Mouse (Mus musculus) CH12.LX (cell line): ENCODE measurements around the gene Il17f. TPM values are rescaled to one million over a fixed set of nuclear protein-coding genes. Genes with fewer than 3 reads are reported as not detected.

Experiments used
- DNase-seq: peaks from one replicate; pipeline ENCODE4 v3.0.0-alpha.2; 2013; ENCODE audit errors: extremely low read depth
- H3K27ac ChIP-seq: 2 replicates; pipeline ENCODE4 v1.5.1; 2012; ENCODE audit warnings: low read depth, mild to moderate bottlenecking, control low read depth, moderate library complexity; ENCODE audit not compliant: insufficient read depth
- H3K27me3 ChIP-seq: replicated peaks from 2 replicates; pipeline ENCODE3; 2012; ENCODE audit warnings: inconsistent platforms
- H3K36me3 ChIP-seq, 2 experiments: replicated peaks in 1 of 2; 2 replicates each; pipeline versions ENCODE3 to v1.6.1; 2012; ENCODE audit warnings: inconsistent platforms in 1 of 2, low read length in 1 of 2, mild to moderate bottlenecking in 1 of 2, mixed read lengths in 1 of 2, moderate library complexity in 1 of 2; ENCODE audit not compliant: control insufficient read depth in 1 of 2, insufficient read depth in 1 of 2
- H3K4me1 ChIP-seq, 2 experiments: 2 replicates each; pipeline ENCODE4 v1.6.1; 2012; ENCODE audit warnings: inconsistent platforms in 1 of 2, moderate library complexity in 1 of 2; ENCODE audit not compliant: insufficient read depth in 2 of 2, control insufficient read depth in 1 of 2
- H3K4me2 ChIP-seq: 2 replicates; pipeline ENCODE4 v1.6.1; 2012; ENCODE audit warnings: low read depth, mild to moderate bottlenecking, control low read depth; ENCODE audit not compliant: poor library complexity, insufficient read depth, severe bottlenecking
- H3K4me3 ChIP-seq, 3 experiments: fragments of 150-350 bp in 1 of 3; sonication (generic) in 1 of 3; replicated peaks in 1 of 3; 2 replicates each; pipeline versions ENCODE3 to v1.5.1; 2011 to 2012; ENCODE audit warnings: low read depth in 2 of 3, low read length in 2 of 3, mild to moderate bottlenecking in 2 of 3, moderate library complexity in 2 of 3, control low read depth in 1 of 3, improper control_type of control experiment in 1 of 3, inconsistent platforms in 1 of 3, mixed read lengths in 1 of 3; ENCODE audit not compliant: poor library complexity in 1 of 3
- H3K79me2 ChIP-seq: replicated peaks from 2 replicates; pipeline ENCODE4 v1.6.1; 2012; ENCODE audit warnings: mild to moderate bottlenecking, moderate library complexity; ENCODE audit not compliant: control insufficient read depth, poor library complexity, insufficient read depth, severe bottlenecking; ENCODE audit errors: extremely low read depth
- H3K9ac ChIP-seq: 2 replicates; pipeline ENCODE4 v1.6.1; 2012; ENCODE audit warnings: low read depth, mild to moderate bottlenecking, control low read depth, moderate library complexity; ENCODE audit not compliant: insufficient read depth
- H3K9me3 ChIP-seq: replicated peaks from 2 replicates; pipeline ENCODE3; 2012; ENCODE audit warnings: low read length, inconsistent platforms, mixed read lengths
- CHD1 ChIP-seq: IDR thresholded peaks from 2 replicates; pipeline ENCODE4 v1.6.1; 2012; ENCODE audit warnings: low read depth, low read length, improper control_type of control experiment, inconsistent platforms
- CHD2 ChIP-seq: IDR thresholded peaks from 2 replicates; pipeline ENCODE4 v1.6.1; 2011; ENCODE audit warnings: low read length, improper control_type of control experiment
- CTCF ChIP-seq, 2 experiments: IDR thresholded peaks in 1 of 2; conservative IDR thresholded peaks in 1 of 2; 2 replicates each; pipeline ENCODE4 v1.5.1; 2011 to 2012; ENCODE audit warnings: low read depth in 2 of 2, low read length in 2 of 2, improper control_type of control experiment in 1 of 2, inconsistent platforms in 1 of 2, mild to moderate bottlenecking in 1 of 2, moderate library complexity in 1 of 2
- EP300 ChIP-seq: IDR thresholded peaks from 2 replicates; pipeline ENCODE4 v1.6.1; 2011; ENCODE audit warnings: low read length, improper control_type of control experiment
- ETS1 ChIP-seq: conservative IDR thresholded peaks from 2 replicates; pipeline ENCODE4 v1.6.1; 2012; ENCODE audit warnings: low read depth, mild to moderate bottlenecking, inconsistent platforms, low read length, improper control_type of control experiment, moderate library complexity
- GABPA ChIP-seq: IDR thresholded peaks from 2 replicates; pipeline ENCODE4 v1.6.1; 2012; ENCODE audit warnings: low read depth, low read length, improper control_type of control experiment, inconsistent platforms; ENCODE audit not compliant: insufficient replicate concordance
- HCFC1 ChIP-seq: IDR thresholded peaks from 2 replicates; pipeline ENCODE4 v1.6.1; 2012; ENCODE audit warnings: low read depth, mild to moderate bottlenecking, inconsistent platforms, low read length, improper control_type of control experiment
- JUN ChIP-seq: IDR thresholded peaks from 2 replicates; pipeline ENCODE4 v1.6.1; 2011; ENCODE audit warnings: low read depth, mild to moderate bottlenecking, low read length, improper control_type of control experiment, moderate library complexity; ENCODE audit not compliant: insufficient read depth
- JUND ChIP-seq: conservative IDR thresholded peaks from 2 replicates; pipeline ENCODE4 v1.6.1; 2011; ENCODE audit warnings: low read depth, low read length, improper control_type of control experiment
- KAT2A ChIP-seq: IDR thresholded peaks from 2 replicates; pipeline ENCODE4 v1.6.1; 2012; ENCODE audit warnings: low read length, improper control_type of control experiment, inconsistent platforms; ENCODE audit not compliant: insufficient replicate concordance
- MAFK ChIP-seq: IDR thresholded peaks from 2 replicates; pipeline ENCODE4 v1.6.1; 2011; ENCODE audit warnings: low read length, improper control_type of control experiment; ENCODE audit not compliant: insufficient replicate concordance
- MAX ChIP-seq: IDR thresholded peaks from 2 replicates; pipeline ENCODE4 v1.6.1; 2011; ENCODE audit warnings: low read length, improper control_type of control experiment
- MAZ ChIP-seq: IDR thresholded peaks from 2 replicates; pipeline ENCODE4 v1.6.1; 2012; ENCODE audit warnings: low read depth, mild to moderate bottlenecking, inconsistent platforms, low read length, improper control_type of control experiment, moderate library complexity
- MEF2A ChIP-seq: IDR thresholded peaks from 2 replicates; pipeline ENCODE4 v1.6.1; 2014; ENCODE audit warnings: low read depth, mild to moderate bottlenecking, inconsistent platforms, low read length, improper control_type of control experiment, borderline replicate concordance
- MXI1 ChIP-seq: IDR thresholded peaks from 2 replicates; pipeline ENCODE4 v1.6.1; 2011; ENCODE audit warnings: mild to moderate bottlenecking, low read depth, low read length, improper control_type of control experiment
- MYC ChIP-seq: IDR thresholded peaks from 2 replicates; pipeline ENCODE4 v1.6.1; 2011; ENCODE audit warnings: low read depth, mild to moderate bottlenecking, improper control_type of control experiment, low read length
- NELFE ChIP-seq: IDR thresholded peaks from 2 replicates; pipeline ENCODE4 v1.6.1; 2011; ENCODE audit warnings: low read depth, low read length, improper control_type of control experiment
- NRF1 ChIP-seq: IDR thresholded peaks from 2 replicates; pipeline ENCODE4 v1.6.1; 2014; ENCODE audit warnings: low read depth, mild to moderate bottlenecking, inconsistent platforms, low read length, improper control_type of control experiment, moderate library complexity
- PAX5 ChIP-seq: IDR thresholded peaks from 2 replicates; pipeline ENCODE4 v1.6.1; 2012; ENCODE audit warnings: low read length, inconsistent platforms, mixed read lengths
- POLR2A ChIP-seq: IDR thresholded peaks from 2 replicates; pipeline ENCODE4 v1.6.1; 2011; ENCODE audit warnings: low read depth, mild to moderate bottlenecking, improper control_type of control experiment, low read length
- POLR2AphosphoS2 ChIP-seq: IDR thresholded peaks from 2 replicates; pipeline ENCODE4 v1.6.1; 2011; ENCODE audit warnings: low read depth, low read length, improper control_type of control experiment
- RCOR1 ChIP-seq: conservative IDR thresholded peaks from 2 replicates; pipeline ENCODE4 v1.6.1; 2012; ENCODE audit warnings: low read depth, mild to moderate bottlenecking, inconsistent platforms, low read length, improper control_type of control experiment
- SMC3 ChIP-seq: IDR thresholded peaks from 2 replicates; pipeline ENCODE4 v1.6.1; 2011; ENCODE audit warnings: low read depth, low read length, improper control_type of control experiment
- TBP ChIP-seq: conservative IDR thresholded peaks from 2 replicates; pipeline ENCODE4 v1.6.1; 2011; ENCODE audit warnings: low read depth, low read length, improper control_type of control experiment
- USF2 ChIP-seq: conservative IDR thresholded peaks from 2 replicates; pipeline ENCODE4 v1.6.1; 2011; ENCODE audit warnings: low read depth, low read length, improper control_type of control experiment
- ZC3H11A ChIP-seq: IDR thresholded peaks from 2 replicates; pipeline ENCODE4 v1.6.1; 2012; ENCODE audit warnings: low read depth, mild to moderate bottlenecking, inconsistent platforms, low read length, improper control_type of control experiment
- dilution Hi-C: fragments of 300-500 bp; cut with MboI; formaldehyde crosslinking; loops from 2 replicates; pipeline ENCODE4 v1.14.3; 2020; ENCODE audit warnings: low sequenced_read_pairs; ENCODE audit not compliant: extremely low pct_unique_long_range_greater_than_20kb, extremely low pct_ligation_motif_present
- in situ Hi-C: fragments of 300-500 bp; cut with MboI; formaldehyde crosslinking; loops from 3 replicates; pipeline ENCODE4 v1.14.3; 2019; ENCODE audit warnings: low sequenced_read_pairs, low pct_ligation_motif_present, low pct_unique_long_range_greater_than_20kb, mixed read lengths
- polyA plus RNA-seq: library from polyadenylated mRNA; unstranded; fragments of >175 nt; gene quantifications from 2 replicates; pipeline ENCODE4 v1.2.1, GENCODE M21; 2012; ENCODE audit warnings: low read depth; ENCODE audit not compliant: insufficient read length
- total RNA-seq, 2 experiments: library from RNA; depleted of rRNA; stranded (reverse); fragments of 300-350 nt in 1 of 2; fragments of >200 nt in 1 of 2; gene quantifications; 2 replicates each; pipeline ENCODE4 v1.2.3; 2012 to 2014

Gene Il17f
- total and polyA plus RNA-seq, 3 experiments: 0.25 to 0.74 (median 0.63) TPM

DNA sequence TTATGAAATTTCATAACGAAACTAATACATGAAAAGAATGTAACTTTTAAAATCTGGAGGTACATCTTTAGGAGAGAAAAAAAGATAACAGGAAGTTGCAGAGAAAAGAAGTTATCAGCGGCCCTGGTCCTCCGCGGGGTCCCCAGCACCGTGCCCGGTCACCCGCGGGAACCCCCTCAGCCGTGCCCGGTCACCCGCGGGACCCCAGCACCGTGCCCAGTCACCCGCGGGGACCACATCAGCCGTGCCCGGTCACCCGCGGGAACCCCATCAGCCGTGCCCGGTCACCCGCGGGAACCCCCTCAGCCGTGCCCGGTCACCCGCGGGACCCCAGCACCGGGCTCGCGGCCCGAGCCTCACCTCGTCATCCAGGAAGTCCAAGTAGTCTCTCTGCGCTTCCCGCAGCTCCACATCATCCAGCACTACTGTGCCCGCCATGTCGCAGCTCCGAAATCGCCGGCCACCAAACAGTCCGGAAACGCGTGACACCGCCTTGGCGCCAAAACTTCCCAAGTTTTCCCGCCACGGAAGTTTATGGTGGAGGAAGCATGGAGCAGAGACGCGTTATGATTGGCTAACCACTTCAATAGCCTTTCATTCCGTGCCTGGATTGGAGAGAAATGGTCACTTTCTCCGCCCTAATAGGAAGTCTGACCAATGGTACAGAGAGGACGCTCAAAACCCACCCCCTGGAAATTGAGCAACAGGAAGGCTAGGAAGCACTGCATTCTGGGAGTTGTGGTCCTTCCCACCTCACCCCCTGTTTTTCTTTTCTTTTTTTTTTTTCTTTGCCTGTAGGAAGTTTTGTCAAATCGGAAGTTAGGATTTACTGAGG lies 29.6 kb upstream of the Il17f start, which contains the start of gene Mcm3 (continued):
- TF ChIP-seq POLR2AphosphoS2 (0 out of 2 replicates have a peak, but pooled peaks have one; percentile 32), TBP (peak; percentile 88; the same call in 1 of the 2 replicates), HCFC1 (peak; percentile 96), MEF2A (0 out of 2 replicates have a peak, but pooled peaks have one; percentile 45), MAFK (no peak), EP300 (no peak), POLR2A (peak; percentile 68; the same call in 1 of the 2 replicates), KAT2A (peak; percentile 98), MAZ (no peak), NRF1 (peak; percentile 43; the same call in 1 of the 2 replicates), ZC3H11A (no peak), USF2 (no peak; the same call in 1 of the 2 replicates), CHD1 (no peak), SMC3 (no peak), MXI1 (peak; percentile 99), JUN (no peak), CTCF (conservative IDR thresholded peaks at IDR 0.05 in 1 of 2, IDR thresholded peaks at IDR 0.05 in 1 of 2; ENCODE audit: low read depth in 2 of 2, low read length in 2 of 2) (no peak), PAX5 (no peak)

DNA sequence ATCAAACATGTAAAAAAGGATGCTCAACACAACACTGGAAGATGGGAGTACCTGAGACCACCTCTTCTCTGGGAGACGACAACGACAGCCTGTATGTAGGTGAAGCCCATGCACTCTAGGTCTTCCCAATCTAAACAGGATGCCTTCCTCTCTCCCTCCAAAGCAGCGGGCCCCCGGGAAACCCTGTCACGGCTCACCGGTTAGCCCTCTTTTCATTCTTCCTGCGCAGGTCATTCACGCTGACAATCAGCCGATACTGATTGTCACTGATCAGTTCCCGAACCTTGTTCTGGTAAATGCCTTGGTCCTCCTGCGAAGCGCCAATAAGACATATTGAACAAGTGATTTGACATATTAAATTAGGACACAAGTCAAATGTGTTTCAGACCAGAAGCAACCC lies 27.2 kb upstream of the Il17f start:
- H3K79me2 ChIP-seq: peaks cover 51% of the 10 kb centered on the region
- no peak for DNase-seq
- no peak overlapping the region for H3K27ac ChIP-seq
- H3K9ac ChIP-seq: no peak overlapping the region
- in situ Hi-C loops: no loop called here
- H3K27me3 ChIP-seq: no peaks in the 10 kb centered on the region
- peaks cover 2 to 27% of the 10 kb centered on the region in 2 experiments; a peak in 3 of 4 replicates for H3K4me1 ChIP-seq
- H3K4me3 ChIP-seq: no peak overlapping the region
- peaks cover 48 to 62% of the 10 kb centered on the region in 2 experiments for H3K36me3 ChIP-seq
- H3K4me2 ChIP-seq: no peak overlapping the region
- TF ChIP-seq MEF2A (no peak), JUND (no peak), TBP (no peak), NELFE (no peak), SMC3 (no peak), MYC (no peak), MAX (no peak), MAFK (no peak), GABPA (no peak), JUN (no peak), POLR2A (no peak), CHD2 (no peak), ETS1 (no peak), USF2 (no peak), RCOR1 (no peak), POLR2AphosphoS2 (no peak), CHD1 (no peak)
- dilution Hi-C loops: no loop called here
- H3K9me3 ChIP-seq: no peaks in the 10 kb centered on the region
